Mouse (Mus musculus): ENCODE measurements at regions not wholly inside any gene's neighbourhood (a gene's known extent, or its start where the extent isn't known, plus 50 kb on each side); places are given as distances from the start of the nearest gene placed in this dataset.

DNA sequence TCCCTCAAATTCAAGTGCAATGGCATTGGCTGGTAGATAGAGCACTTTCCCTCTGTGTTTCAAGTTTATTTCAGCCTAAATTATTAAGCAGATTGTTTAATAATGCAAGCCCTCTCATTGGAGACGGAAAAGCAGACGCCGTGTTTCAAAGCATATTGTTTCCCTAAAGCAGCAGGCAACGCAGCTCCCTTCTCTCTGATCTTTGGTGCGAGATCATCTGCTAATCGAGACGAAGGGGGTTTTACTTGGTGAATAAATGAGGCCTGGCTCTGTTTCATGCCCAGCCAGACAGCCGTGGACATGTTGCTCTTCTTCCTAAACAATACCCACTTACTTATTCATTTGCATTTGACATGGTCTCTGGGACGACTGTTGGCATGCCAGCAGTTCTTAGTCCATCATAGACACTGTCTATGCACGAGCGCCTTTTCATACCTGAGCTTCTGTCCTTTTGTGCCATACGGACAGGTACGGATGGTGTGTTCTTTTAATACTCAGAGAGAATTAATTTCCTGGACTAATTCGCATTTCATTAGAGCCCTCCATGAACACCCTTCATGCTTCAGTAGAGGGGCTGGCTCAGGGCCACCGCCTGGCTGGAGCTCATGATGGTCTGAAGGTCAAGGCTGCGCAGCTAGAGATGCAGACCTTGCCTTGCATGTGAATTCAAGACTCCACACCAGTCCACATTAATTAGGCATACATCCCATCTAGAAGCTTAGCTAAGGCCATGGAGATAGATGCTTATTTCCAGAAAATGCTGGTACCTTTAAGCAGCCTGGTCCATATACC is 276.3 kb upstream of the Zdhhc25 start:
- no peaks in the 10 kb centered on the region for H3K9me3 ChIP-seq (ENCODE audit: control insufficient read depth, low read length)
- no peaks in the 10 kb centered on the region for H3K36me3 ChIP-seq (ENCODE audit: control insufficient read depth, insufficient read depth, low read length)
- H3K27ac ChIP-seq (replicated peaks; ENCODE audit: low read depth, low read length) = peak overlapping the region; percentile 64
- no peak overlapping the region for H3K4me3 ChIP-seq (replicated peaks; ENCODE audit: low read depth, low read length)
- peaks cover 6% of the 10 kb centered on the region; the same call in 1 of the 2 replicates for H3K4me1 ChIP-seq (ENCODE audit: control insufficient read depth, insufficient read depth, low read length)
- no peak for ATAC-seq (ENCODE audit: low FRiP score, low TSS enrichment)
- no peaks in the 10 kb centered on the region for H3K27me3 ChIP-seq (ENCODE audit: control insufficient read depth, insufficient read depth, low read length)
- H3K4me2 ChIP-seq (ENCODE audit: low read length) = no peak overlapping the region
- H3K9ac ChIP-seq (replicated peaks; ENCODE audit: low read length) = no peak overlapping the region
- peak; percentile 67 for DNase-seq
- 47% methylated on average over 16 of the region's 16 CpGs for WGBS

DNA sequence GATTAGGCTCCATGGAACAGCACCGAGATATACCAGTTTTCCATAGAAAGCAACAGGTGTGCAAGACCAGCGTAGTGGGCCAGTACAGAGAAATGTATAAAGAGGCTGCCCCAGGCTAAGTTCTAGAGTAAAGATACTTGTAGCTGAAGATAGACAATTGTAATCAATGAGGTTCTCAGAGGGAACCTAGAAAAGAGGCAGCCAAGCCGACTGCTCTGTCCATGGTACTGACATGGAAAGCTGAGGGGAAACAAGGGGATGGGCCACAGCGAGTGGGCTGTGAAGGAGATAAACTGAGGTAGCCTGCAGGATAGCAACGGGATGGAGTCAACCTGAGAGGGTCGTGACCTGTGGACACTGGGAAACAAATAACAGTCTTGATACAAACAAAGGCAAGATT is 275.0 kb upstream of the Zdhhc25 start:
- no peak for DNase-seq
- Histone ChIP-seq H3K4me2 (ENCODE audit: low read length) (no peak overlapping the region), H3K27me3 (ENCODE audit: control insufficient read depth, insufficient read depth, low read length) (no peaks in the 10 kb centered on the region), H3K9ac (replicated peaks; ENCODE audit: low read length) (no peak overlapping the region), H3K36me3 (ENCODE audit: control insufficient read depth, insufficient read depth, low read length) (no peaks in the 10 kb centered on the region), H3K9me3 (ENCODE audit: control insufficient read depth, low read length) (no peaks in the 10 kb centered on the region), H3K4me3 (replicated peaks; ENCODE audit: low read depth, low read length) (no peak overlapping the region), H3K4me1 (ENCODE audit: control insufficient read depth, insufficient read depth, low read length) (peaks cover 6% of the 10 kb centered on the region; the same call in 1 of the 2 replicates), H3K27ac (replicated peaks; ENCODE audit: low read depth, low read length) (no peak overlapping the region)
- no peak for ATAC-seq (ENCODE audit: low FRiP score, low TSS enrichment)
- WGBS = 62% methylated on average over 6 of the region's 6 CpGs

DNA sequence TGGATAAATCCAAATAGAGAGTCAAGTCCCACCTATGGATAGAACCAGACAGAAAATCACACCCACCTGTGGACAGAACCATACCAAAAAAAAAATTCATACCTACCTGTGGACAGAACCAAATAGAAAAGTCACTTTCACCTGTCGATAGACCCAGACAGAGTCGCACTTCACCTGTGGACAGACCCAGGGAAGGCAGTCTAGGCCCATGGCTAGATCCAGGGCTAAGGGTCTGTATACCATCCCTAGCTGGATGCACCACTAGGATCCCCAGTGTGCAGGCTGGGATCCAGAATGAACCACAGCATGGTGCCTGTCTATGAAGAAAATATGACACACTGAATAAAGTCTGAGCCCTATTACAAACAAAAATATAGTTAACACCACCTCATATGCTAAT is 246.9 kb upstream of the Zdhhc25 start:
- no peak overlapping the region for H3K9ac ChIP-seq (replicated peaks; ENCODE audit: low read length)
- H3K9me3 ChIP-seq (ENCODE audit: control insufficient read depth, low read length) = no peaks in the 10 kb centered on the region
- DNase-seq (no peak), ATAC-seq (ENCODE audit: low FRiP score, low TSS enrichment) (no peak)
- H3K4me3 ChIP-seq (replicated peaks; ENCODE audit: low read depth, low read length) = no peak overlapping the region
- no peak overlapping the region for H3K4me2 ChIP-seq (ENCODE audit: low read length)
- no peak overlapping the region for H3K27ac ChIP-seq (replicated peaks; ENCODE audit: low read depth, low read length)
- 98% methylated on average over 2 of the region's 2 CpGs for WGBS
- no peaks in the 10 kb centered on the region for H3K36me3 ChIP-seq (ENCODE audit: control insufficient read depth, insufficient read depth, low read length)
- no peaks in the 10 kb centered on the region for H3K4me1 ChIP-seq (ENCODE audit: control insufficient read depth, insufficient read depth, low read length)
- no peaks in the 10 kb centered on the region for H3K27me3 ChIP-seq (ENCODE audit: control insufficient read depth, insufficient read depth, low read length)

DNA sequence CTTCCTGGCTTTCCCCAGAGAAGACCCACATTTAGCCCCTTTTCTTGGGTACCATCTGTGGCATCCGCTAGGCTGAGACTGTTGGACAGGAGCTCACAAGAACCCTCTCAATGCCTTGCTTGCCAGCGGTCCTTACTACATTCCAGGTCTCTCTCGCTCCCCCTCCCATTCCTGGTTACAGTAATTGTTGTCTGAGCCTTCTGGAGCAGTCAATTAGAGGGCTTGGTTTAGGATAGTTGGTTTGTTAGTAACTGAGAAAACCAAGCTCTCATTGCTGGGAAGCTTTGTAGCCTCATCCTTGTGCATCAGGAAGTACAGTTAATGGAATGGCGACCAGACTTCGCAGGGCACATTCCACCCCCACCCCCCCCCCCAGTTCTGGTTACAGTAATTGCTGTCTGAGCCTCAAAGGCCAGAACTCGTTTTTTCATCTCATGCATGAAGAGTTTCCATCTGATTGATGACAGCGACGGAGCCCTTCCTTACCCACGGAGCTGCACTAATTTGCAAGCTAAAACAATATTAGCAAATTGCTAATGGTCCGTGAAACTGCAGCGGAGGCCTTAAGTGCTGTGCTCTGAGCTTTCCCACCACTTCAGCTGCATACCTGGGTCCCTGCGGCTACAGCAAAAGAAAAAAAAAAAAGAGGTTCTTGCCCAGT is 239.6 kb upstream of the Zdhhc25 start:
- H3K4me1 ChIP-seq (ENCODE audit: control insufficient read depth, insufficient read depth, low read length) = no peaks in the 10 kb centered on the region
- H3K36me3 ChIP-seq (ENCODE audit: control insufficient read depth, insufficient read depth, low read length) = no peaks in the 10 kb centered on the region
- H3K27me3 ChIP-seq (ENCODE audit: control insufficient read depth, insufficient read depth, low read length) = no peaks in the 10 kb centered on the region
- H3K9ac ChIP-seq (replicated peaks; ENCODE audit: low read length) = no peak overlapping the region
- DNase-seq (peak; percentile 39), ATAC-seq (ENCODE audit: low FRiP score, low TSS enrichment) (no peak)
- H3K4me2 ChIP-seq (ENCODE audit: low read length) = no peak overlapping the region
- WGBS = 61% methylated on average over 12 of the region's 12 CpGs
- H3K4me3 ChIP-seq (replicated peaks; ENCODE audit: low read depth, low read length) = no peak overlapping the region
- H3K9me3 ChIP-seq (ENCODE audit: control insufficient read depth, low read length) = no peaks in the 10 kb centered on the region
- peak overlapping the region; percentile 41; the same call in 1 of the 2 replicates for H3K27ac ChIP-seq (replicated peaks; ENCODE audit: low read depth, low read length)

DNA sequence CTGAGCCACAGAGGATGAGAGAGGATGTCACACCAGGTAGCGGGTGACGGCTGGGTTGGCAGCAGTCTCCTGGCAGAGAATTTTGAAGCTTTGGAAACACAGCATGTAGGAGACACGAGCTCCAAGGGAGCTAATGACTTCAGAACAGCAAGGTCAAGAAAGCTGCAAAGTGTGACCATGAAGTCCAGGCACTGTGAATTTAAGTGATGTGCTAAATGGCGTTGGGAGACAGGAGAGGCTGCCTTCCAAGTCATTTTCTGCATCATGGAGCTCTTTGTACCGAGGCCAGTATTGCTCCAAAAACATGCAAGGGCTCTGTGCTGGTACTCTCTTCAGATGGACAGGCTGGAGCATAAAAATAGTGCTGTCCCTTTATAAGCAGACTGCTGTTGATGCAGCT is 238.8 kb upstream of the Zdhhc25 start:
- Histone ChIP-seq H3K9me3 (ENCODE audit: control insufficient read depth, low read length) (no peaks in the 10 kb centered on the region), H3K27me3 (ENCODE audit: control insufficient read depth, insufficient read depth, low read length) (no peaks in the 10 kb centered on the region), H3K4me2 (ENCODE audit: low read length) (no peak overlapping the region), H3K27ac (replicated peaks; ENCODE audit: low read depth, low read length) (peak overlapping the region; percentile 33; the same call in 1 of the 2 replicates), H3K4me1 (ENCODE audit: control insufficient read depth, insufficient read depth, low read length) (no peaks in the 10 kb centered on the region), H3K36me3 (ENCODE audit: control insufficient read depth, insufficient read depth, low read length) (no peaks in the 10 kb centered on the region), H3K9ac (replicated peaks; ENCODE audit: low read length) (no peak overlapping the region), H3K4me3 (replicated peaks; ENCODE audit: low read depth, low read length) (no peak overlapping the region)
- WGBS = 70% methylated on average over 5 of the region's 5 CpGs
- ATAC-seq (ENCODE audit: low FRiP score, low TSS enrichment) (no peak), DNase-seq (no peak)

- DNase-seq (no peak), ATAC-seq (ENCODE audit: low FRiP score, low TSS enrichment) (no peak)
- no peaks in the 10 kb centered on the region for H3K9me3 ChIP-seq (ENCODE audit: control insufficient read depth, low read length)
- WGBS = 76% methylated on average over 6 of the region's 6 CpGs
- no peak overlapping the region for H3K4me3 ChIP-seq (replicated peaks; ENCODE audit: low read depth, low read length)
- no peaks in the 10 kb centered on the region for H3K27me3 ChIP-seq (ENCODE audit: control insufficient read depth, insufficient read depth, low read length)
- no peaks in the 10 kb centered on the region for H3K4me1 ChIP-seq (ENCODE audit: control insufficient read depth, insufficient read depth, low read length)
- no peak overlapping the region for H3K27ac ChIP-seq (replicated peaks; ENCODE audit: low read depth, low read length)
- no peak overlapping the region for H3K4me2 ChIP-seq (ENCODE audit: low read length)
- no peak overlapping the region for H3K9ac ChIP-seq (replicated peaks; ENCODE audit: low read length)
- H3K36me3 ChIP-seq (ENCODE audit: control insufficient read depth, insufficient read depth, low read length) = no peaks in the 10 kb centered on the region
These were observed 237.1 kb upstream of the Zdhhc25 start for GRCm38 (mm10) chr15:88362966-88363365.

- 77% methylated on average over 5 of the region's 5 CpGs for WGBS
- Histone ChIP-seq H3K9me3 (ENCODE audit: control insufficient read depth, low read length) (no peaks in the 10 kb centered on the region), H3K36me3 (ENCODE audit: control insufficient read depth, insufficient read depth, low read length) (no peaks in the 10 kb centered on the region), H3K27me3 (ENCODE audit: control insufficient read depth, insufficient read depth, low read length) (no peaks in the 10 kb centered on the region), H3K4me3 (replicated peaks; ENCODE audit: low read depth, low read length) (no peak overlapping the region), H3K9ac (replicated peaks; ENCODE audit: low read length) (no peak overlapping the region), H3K4me2 (ENCODE audit: low read length) (no peak overlapping the region), H3K27ac (replicated peaks; ENCODE audit: low read depth, low read length) (no peak overlapping the region), H3K4me1 (ENCODE audit: control insufficient read depth, insufficient read depth, low read length) (no peaks in the 10 kb centered on the region)
- DNase-seq = no peak
- ATAC-seq (ENCODE audit: low FRiP score, low TSS enrichment) = no peak
These were observed 229.7 kb upstream of the Zdhhc25 start for GRCm38 (mm10) chr15:88370366-88370765.

DNA sequence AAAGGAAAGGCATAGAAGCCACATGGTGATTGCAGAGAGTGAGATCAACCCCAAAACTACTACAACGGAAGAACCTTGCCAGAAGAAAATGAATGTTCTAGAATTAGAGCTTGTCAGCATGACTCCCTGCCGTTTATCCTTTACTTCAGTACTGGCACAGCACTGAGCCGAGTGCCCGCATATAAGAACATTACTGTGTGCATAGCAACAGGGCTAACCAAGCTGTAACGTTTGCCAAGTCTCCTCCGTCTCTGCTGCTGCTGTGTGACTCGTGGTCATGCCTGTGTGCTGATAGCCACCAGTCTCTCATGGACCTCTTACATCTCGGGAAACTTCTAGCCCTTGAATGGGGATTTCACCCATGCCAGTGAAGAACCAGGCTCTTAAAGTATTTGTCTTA is 228.1 kb upstream of the Zdhhc25 start:
- H3K9me3 ChIP-seq (ENCODE audit: control insufficient read depth, low read length) = no peaks in the 10 kb centered on the region
- no peaks in the 10 kb centered on the region for H3K4me1 ChIP-seq (ENCODE audit: control insufficient read depth, insufficient read depth, low read length)
- WGBS = 64% methylated on average over 8 of the region's 8 CpGs
- no peak overlapping the region for H3K9ac ChIP-seq (replicated peaks; ENCODE audit: low read length)
- no peak for ATAC-seq (ENCODE audit: low FRiP score, low TSS enrichment)
- no peaks in the 10 kb centered on the region for H3K36me3 ChIP-seq (ENCODE audit: control insufficient read depth, insufficient read depth, low read length)
- peak; percentile 35 for DNase-seq
- no peaks in the 10 kb centered on the region for H3K27me3 ChIP-seq (ENCODE audit: control insufficient read depth, insufficient read depth, low read length)
- H3K4me3 ChIP-seq (replicated peaks; ENCODE audit: low read depth, low read length) = no peak overlapping the region
- no peak overlapping the region for H3K4me2 ChIP-seq (ENCODE audit: low read length)
- H3K27ac ChIP-seq (replicated peaks; ENCODE audit: low read depth, low read length) = no peak overlapping the region

DNA sequence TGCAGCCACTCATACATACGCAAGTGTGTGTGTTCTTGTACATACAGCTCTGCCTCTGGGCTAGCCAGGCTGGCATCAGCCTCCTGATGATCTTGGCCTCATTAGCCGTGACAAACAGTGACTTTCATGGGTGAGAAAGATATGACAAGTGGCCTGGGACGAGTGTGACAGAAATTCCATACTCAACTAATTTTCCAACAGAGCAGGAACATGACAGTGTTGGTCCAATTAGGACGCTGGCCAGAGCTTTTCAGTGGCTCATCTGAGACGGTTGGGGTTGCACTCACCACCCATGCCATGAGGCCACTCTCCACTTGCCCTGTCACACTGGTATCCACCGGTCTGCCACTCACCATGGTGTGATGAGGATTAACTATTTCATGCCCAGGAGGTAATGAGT is 226.2 kb upstream of the Zdhhc25 start:
- ATAC-seq (ENCODE audit: low FRiP score, low TSS enrichment) (no peak), DNase-seq (no peak)
- no peaks in the 10 kb centered on the region for H3K27me3 ChIP-seq (ENCODE audit: control insufficient read depth, insufficient read depth, low read length)
- H3K36me3 ChIP-seq (ENCODE audit: control insufficient read depth, insufficient read depth, low read length) = no peaks in the 10 kb centered on the region
- no peaks in the 10 kb centered on the region for H3K9me3 ChIP-seq (ENCODE audit: control insufficient read depth, low read length)
- WGBS = 65% methylated on average over 6 of the region's 6 CpGs
- H3K4me1 ChIP-seq (ENCODE audit: control insufficient read depth, insufficient read depth, low read length) = no peaks in the 10 kb centered on the region
- no peak overlapping the region for H3K9ac ChIP-seq (replicated peaks; ENCODE audit: low read length)
- H3K27ac ChIP-seq (replicated peaks; ENCODE audit: low read depth, low read length) = no peak overlapping the region
- no peak overlapping the region for H3K4me3 ChIP-seq (replicated peaks; ENCODE audit: low read depth, low read length)
- H3K4me2 ChIP-seq (ENCODE audit: low read length) = no peak overlapping the region
